Mouse (Mus musculus): ENCODE measurements around the gene Fry. TPM values are rescaled to one million over a fixed set of nuclear protein-coding genes. Genes with fewer than 3 reads are reported as not detected.

Fry gene
- polyA plus RNA-seq, 1 experiment from 2014 or later: 8.6 TPM

DNA sequence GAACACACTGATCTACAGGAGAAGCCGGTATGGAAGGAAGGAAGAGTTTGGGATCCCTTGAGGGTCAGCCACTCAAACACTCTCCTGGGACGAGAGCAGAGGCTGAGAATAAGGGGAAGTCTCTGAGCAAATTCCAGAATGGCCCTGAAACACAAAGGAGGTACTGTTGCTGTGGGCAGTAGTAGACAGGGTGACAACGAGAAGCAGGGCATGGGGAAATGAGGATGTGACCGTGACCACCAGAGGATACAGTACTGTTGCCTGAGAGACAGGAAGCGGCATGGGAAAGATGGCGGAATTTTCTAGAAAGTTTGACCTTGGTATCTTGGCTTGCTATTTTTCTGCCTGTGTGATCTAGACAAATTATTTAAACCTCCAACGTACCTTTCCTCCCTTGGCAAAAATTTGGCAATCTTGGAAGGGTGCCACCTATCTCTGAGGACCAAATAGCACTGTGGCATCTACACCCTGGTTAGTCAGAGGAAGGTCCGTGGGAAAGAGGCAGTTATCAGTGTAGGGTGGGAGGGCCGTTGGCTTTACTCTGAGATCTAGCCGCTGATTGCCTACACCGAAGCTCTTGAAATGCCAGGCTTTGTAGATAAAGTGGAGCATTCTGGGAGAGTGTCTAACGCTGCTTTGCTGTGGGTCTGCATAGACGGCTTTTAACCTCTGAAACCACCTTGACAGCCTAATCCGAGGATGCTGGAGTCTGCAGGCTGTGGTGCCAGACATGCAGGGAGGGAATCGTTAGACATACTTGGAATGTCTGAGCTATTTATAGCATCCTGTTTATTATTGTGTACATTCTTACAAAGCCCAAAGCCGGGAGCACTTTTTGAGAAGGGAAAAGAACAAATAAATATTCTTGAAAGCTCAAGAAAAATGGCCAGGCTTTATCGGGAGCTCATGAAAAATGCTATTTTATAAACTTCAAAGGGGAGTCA is 266.1 kb downstream of the Fry start:
- Histone ChIP-seq H3K27ac (no peak overlapping the region), H3K4me3 (replicated peaks) (no peak overlapping the region), H3K4me2 (no peak overlapping the region), H3K4me1 (0 out of 2 replicates have a peak, but pooled peaks cover 2% of the 10 kb centered on the region), H3K9ac (no peak overlapping the region), H3K36me3 (no peaks in the 10 kb centered on the region), H3K27me3 (replicated peaks) (no peaks in the 10 kb centered on the region), H3K9me3 (no peaks in the 10 kb centered on the region)
- ATAC-seq (ENCODE audit: insufficient read depth, low FRiP score, low read depth): peak; percentile 43; the same call in 1 of the 2 replicates
- WGBS: 39% methylated on average over 17 of the region's 17 CpGs

- 61% methylated on average over 7 of the region's 7 CpGs for WGBS
- Histone ChIP-seq H3K9me3 (no peaks in the 10 kb centered on the region), H3K36me3 (no peaks in the 10 kb centered on the region), H3K4me2 (no peak overlapping the region), H3K4me1 (0 out of 2 replicates have a peak, but pooled peaks cover 2% of the 10 kb centered on the region), H3K27ac (no peak overlapping the region), H3K9ac (no peak overlapping the region), H3K4me3 (replicated peaks) (no peak overlapping the region), H3K27me3 (replicated peaks) (no peaks in the 10 kb centered on the region)
- ATAC-seq (ENCODE audit: insufficient read depth, low FRiP score, low read depth): no peak
Measured at GRCm38 (mm10) chr5:150385224-150385623, 266.8 kb downstream of the Fry start.

DNA sequence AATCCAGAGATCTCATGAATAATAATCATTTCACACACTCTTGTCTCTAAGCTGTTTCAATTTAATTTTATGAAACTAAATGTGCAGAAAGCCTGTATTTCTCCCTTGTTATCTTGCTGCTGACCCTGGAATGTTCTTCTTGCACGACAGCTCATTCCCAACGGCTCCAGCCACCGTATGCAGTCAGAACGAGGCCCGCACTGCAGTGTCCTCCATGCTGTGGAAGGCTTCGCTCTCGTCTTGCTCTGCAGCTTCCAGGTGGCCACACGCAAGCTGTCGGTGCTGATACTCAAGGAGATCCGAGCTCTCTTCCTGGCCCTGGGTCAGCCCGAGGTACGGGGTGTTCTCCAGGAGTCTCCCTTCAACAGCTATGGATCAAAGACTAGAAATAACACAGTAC is 270.2 kb downstream of the Fry start:
- Histone ChIP-seq H3K4me3 (replicated peaks) (no peak overlapping the region), H3K36me3 (peaks cover 2% of the 10 kb centered on the region; the same call in 1 of the 2 replicates), H3K9me3 (no peaks in the 10 kb centered on the region), H3K27ac (no peak overlapping the region), H3K4me1 (0 out of 2 replicates have a peak, but pooled peaks cover 2% of the 10 kb centered on the region), H3K27me3 (replicated peaks) (no peaks in the 10 kb centered on the region), H3K4me2 (no peak overlapping the region), H3K9ac (no peak overlapping the region)
- no peak for ATAC-seq (ENCODE audit: insufficient read depth, low FRiP score, low read depth)
- WGBS: 83% methylated on average over 12 of the region's 12 CpGs

DNA sequence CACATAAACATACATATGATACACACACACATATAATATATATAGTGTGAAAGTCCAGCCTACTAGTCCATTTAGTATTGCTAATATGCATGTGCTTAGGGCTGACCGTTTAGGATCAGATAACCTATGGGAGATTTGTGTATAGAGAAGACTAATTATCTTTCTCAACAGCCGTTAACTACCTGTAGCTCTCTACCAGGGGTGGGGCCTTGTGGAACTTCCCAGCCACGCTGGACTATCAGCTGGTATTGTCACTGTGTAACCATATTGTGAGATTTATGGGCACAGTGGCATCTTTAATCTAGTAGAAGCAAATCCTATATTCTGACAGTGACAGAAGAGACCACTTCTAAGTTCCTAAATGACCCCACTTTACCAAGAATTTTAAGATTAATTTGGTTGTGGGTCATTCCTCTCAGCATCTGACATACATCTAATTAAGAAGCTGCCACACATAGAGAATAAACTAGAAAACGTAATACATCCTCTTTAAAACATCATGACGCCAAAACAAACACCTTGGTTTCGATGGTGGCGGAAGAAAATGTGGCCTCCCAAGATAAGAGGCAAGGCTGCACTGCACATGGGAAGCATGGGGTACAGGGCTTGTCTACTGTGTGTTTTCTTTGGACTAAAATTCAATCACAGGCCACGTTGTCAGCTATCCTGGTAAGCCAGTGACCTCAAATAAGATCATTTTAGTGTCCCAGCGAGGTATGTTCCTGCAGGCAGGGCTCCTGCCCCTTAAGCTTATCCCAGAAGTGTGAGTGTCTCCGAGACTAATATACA is 271.3 kb downstream of the Fry start:
- Histone ChIP-seq H3K4me2 (no peak overlapping the region), H3K27me3 (replicated peaks) (no peaks in the 10 kb centered on the region), H3K27ac (no peak overlapping the region), H3K36me3 (peaks cover 11% of the 10 kb centered on the region), H3K9me3 (no peaks in the 10 kb centered on the region), H3K4me1 (no peaks in the 10 kb centered on the region), H3K4me3 (replicated peaks) (no peak overlapping the region), H3K9ac (no peak overlapping the region)
- WGBS: 50% methylated on average over 10 of the region's 10 CpGs
- ATAC-seq (ENCODE audit: insufficient read depth, low FRiP score, low read depth): no peak

DNA sequence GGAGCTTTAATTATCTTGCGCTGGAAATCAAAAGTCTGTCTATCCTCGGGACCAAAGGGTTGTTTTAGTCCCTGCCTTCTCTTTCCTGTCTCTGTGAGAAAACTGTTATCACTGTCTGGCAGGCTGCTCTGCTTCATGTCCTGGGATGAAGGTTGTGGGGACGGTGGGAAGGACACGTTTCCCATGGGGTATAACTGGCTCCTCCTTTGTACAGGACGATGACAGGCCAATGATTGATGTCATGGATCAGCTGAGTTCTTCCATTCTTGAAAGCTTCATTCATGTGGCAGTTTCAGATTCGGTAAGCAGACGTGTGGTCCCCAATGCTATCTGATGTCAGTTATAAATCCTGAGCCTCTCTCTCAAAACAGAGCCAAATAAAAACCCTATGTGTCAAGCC is 272.0 kb downstream of the Fry start:
- 36% methylated on average over 7 of the region's 7 CpGs for WGBS
- no peak overlapping the region for H3K4me2 ChIP-seq
- no peaks in the 10 kb centered on the region for H3K27me3 ChIP-seq (replicated peaks)
- peaks cover 14% of the 10 kb centered on the region for H3K36me3 ChIP-seq
- H3K4me3 ChIP-seq (replicated peaks): no peak overlapping the region
- H3K9ac ChIP-seq: no peak overlapping the region
- no peak for ATAC-seq (ENCODE audit: insufficient read depth, low FRiP score, low read depth)
- H3K4me1 ChIP-seq: no peaks in the 10 kb centered on the region
- no peaks in the 10 kb centered on the region for H3K9me3 ChIP-seq
- H3K27ac ChIP-seq: no peak overlapping the region

DNA sequence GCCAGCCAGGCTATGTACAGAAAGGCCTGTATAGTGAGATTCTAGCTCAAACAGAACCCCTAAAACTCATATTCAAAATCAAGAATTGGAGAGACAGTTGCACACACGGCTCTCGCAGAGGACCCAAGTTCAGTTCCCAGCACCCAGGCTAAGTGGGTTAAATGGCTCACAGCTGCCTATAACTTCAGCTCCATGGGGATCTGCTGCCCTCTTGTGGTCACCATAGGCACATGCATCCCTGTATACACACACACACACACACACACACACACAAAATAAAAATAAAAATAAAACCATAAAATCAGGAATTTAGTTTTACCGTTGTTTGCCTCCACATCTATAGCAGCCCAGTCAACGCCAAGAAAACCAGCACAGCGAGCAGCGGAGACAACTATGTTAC is 276.2 kb downstream of the Fry start:
- 94% methylated on average over 6 of the region's 6 CpGs for WGBS
- no peaks in the 10 kb centered on the region for H3K27me3 ChIP-seq (replicated peaks)
- H3K9me3 ChIP-seq: no peaks in the 10 kb centered on the region
- H3K4me2 ChIP-seq: no peak overlapping the region
- H3K4me1 ChIP-seq: no peaks in the 10 kb centered on the region
- no peak overlapping the region for H3K27ac ChIP-seq
- H3K9ac ChIP-seq: no peak overlapping the region
- no peak for ATAC-seq (ENCODE audit: insufficient read depth, low FRiP score, low read depth)
- H3K4me3 ChIP-seq (replicated peaks): no peak overlapping the region
- H3K36me3 ChIP-seq: peaks cover 14% of the 10 kb centered on the region

- H3K4me2 ChIP-seq: no peak overlapping the region
- H3K27ac ChIP-seq: no peak overlapping the region
- H3K27me3 ChIP-seq (replicated peaks): no peaks in the 10 kb centered on the region
- no peak overlapping the region for H3K9ac ChIP-seq
- peaks cover 9% of the 10 kb centered on the region; the same call in 1 of the 2 replicates for H3K36me3 ChIP-seq
- H3K9me3 ChIP-seq: no peaks in the 10 kb centered on the region
- WGBS: 34% methylated on average over 13 of the region's 13 CpGs
- H3K4me1 ChIP-seq: no peaks in the 10 kb centered on the region
- no peak overlapping the region for H3K4me3 ChIP-seq (replicated peaks)
- ATAC-seq (ENCODE audit: insufficient read depth, low FRiP score, low read depth): no peak
Measured at GRCm38 (mm10) chr5:150402832-150403447, 284.5 kb downstream of the Fry start.

GRCm38 (mm10) chr5:150404867-150405266 is 286.4 kb downstream of the Fry start:
- no peak for ATAC-seq (ENCODE audit: insufficient read depth, low FRiP score, low read depth)
- Histone ChIP-seq H3K4me3 (replicated peaks) (no peak overlapping the region), H3K27me3 (replicated peaks) (no peaks in the 10 kb centered on the region), H3K9me3 (no peaks in the 10 kb centered on the region), H3K4me2 (no peak overlapping the region), H3K27ac (no peak overlapping the region), H3K4me1 (0 out of 2 replicates have a peak, but pooled peaks cover 9% of the 10 kb centered on the region), H3K9ac (no peak overlapping the region), H3K36me3 (peaks cover 9% of the 10 kb centered on the region; the same call in 1 of the 2 replicates)
- 76% methylated on average over 8 of the region's 8 CpGs for WGBS

DNA sequence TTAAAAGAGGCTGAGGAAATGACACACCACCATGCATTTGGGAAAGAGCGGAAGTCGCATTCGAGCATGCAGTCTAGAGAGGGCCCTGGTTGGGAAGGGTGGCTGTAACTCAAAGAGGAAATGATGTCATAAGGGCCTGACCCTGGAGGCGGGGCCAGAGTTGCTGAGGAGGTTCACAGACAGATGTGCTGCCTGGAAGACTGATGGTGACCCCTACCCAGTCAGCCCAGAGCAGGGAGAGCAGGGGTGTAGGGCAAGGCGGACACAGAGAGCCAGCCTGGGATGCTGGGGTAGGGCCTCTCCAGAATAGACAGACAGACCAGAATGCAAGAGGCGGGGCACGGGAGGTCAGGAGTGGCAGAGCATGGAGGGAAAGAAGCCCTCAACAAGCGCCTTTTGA is 290.5 kb downstream of the Fry start:
- H3K4me3 ChIP-seq (replicated peaks): no peak overlapping the region
- no peaks in the 10 kb centered on the region for H3K36me3 ChIP-seq
- no peak for ATAC-seq (ENCODE audit: insufficient read depth, low FRiP score, low read depth)
- 0 out of 2 replicates have a peak, but pooled peaks cover 9% of the 10 kb centered on the region for H3K4me1 ChIP-seq
- no peaks in the 10 kb centered on the region for H3K27me3 ChIP-seq (replicated peaks)
- no peak overlapping the region for H3K9ac ChIP-seq
- 75% methylated on average over 8 of the region's 8 CpGs for WGBS
- no peak overlapping the region for H3K27ac ChIP-seq
- no peak overlapping the region for H3K4me2 ChIP-seq
- no peaks in the 10 kb centered on the region for H3K9me3 ChIP-seq

DNA sequence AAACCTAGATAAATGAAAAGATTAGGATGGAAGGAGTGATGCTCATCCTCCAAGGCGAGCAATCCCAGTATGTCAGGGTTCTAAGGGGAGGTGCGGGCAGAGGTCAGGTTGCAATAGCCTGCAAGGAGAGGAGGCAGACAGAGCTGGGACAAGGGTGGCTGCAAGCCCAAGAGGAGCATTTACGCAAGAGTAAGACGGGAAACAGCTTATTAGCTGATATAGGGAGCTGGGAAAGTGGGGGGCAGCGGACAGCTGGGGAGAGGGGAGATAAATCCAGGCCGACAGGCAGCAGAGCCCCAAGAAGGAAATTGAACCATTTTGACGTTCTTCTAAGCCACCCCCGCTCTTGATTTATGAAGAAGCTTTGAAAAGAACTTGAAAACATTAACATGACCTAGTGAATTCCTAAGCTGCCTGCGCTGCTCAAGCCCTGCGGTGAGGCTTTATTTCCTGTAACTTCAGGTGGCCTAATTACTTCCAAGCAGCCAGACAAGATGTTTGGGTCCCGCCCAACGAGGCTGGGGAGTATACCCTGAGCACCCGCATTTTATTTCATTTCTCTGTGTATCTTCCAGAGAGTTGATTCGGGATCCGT is 291.1 kb downstream of the Fry start:
- no peak overlapping the region for H3K4me3 ChIP-seq (replicated peaks)
- 0 out of 2 replicates have a peak, but pooled peaks cover 9% of the 10 kb centered on the region for H3K4me1 ChIP-seq
- no peaks in the 10 kb centered on the region for H3K27me3 ChIP-seq (replicated peaks)
- ATAC-seq (ENCODE audit: insufficient read depth, low FRiP score, low read depth): no peak
- H3K9me3 ChIP-seq: no peaks in the 10 kb centered on the region
- no peak overlapping the region for H3K4me2 ChIP-seq
- peaks cover 2% of the 10 kb centered on the region for H3K36me3 ChIP-seq
- H3K27ac ChIP-seq: no peak overlapping the region
- WGBS: 25% methylated on average over 15 of the region's 15 CpGs
- H3K9ac ChIP-seq: no peak overlapping the region

DNA sequence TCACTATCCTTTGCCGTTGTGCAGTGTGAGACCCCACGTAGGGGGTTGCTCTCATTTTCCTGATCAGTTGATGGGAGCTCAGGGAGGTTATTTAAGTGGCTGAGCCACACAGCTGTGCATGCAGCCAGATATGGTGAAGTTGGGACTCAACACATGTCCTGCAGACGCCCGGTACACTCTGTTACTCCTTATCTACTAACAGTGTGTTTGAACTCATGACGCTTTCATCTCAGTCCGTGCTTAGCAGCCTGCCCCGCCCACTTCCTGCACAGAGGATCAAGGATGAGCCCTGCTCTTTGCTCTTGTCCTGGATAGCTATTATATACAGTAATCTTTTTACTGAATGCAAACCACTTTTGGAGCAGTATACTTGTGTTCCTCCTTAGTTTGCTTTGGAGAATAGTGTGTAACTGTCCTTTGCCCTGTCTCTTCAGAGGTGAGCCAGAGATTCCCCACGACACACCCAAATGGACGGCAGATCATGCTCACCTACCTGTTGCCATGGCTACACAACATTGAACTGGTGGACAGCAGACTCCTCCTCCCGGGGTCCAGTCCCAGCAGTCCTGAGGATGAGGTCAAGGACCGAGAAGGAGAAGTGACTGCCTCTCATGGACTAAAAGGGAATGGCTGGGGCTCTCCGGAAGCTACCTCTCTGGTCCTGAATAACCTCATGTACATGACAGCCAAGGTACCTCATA is 294.5 kb downstream of the Fry start:
- Histone ChIP-seq H3K27ac (no peak overlapping the region), H3K4me1 (0 out of 2 replicates have a peak, but pooled peaks cover 9% of the 10 kb centered on the region), H3K9ac (no peak overlapping the region), H3K4me3 (replicated peaks) (no peak overlapping the region), H3K27me3 (replicated peaks) (no peaks in the 10 kb centered on the region), H3K4me2 (no peak overlapping the region), H3K36me3 (peaks cover 12% of the 10 kb centered on the region), H3K9me3 (no peaks in the 10 kb centered on the region)
- no peak for ATAC-seq (ENCODE audit: insufficient read depth, low FRiP score, low read depth)
- WGBS: 72% methylated on average over 12 of the region's 12 CpGs

Measured in stomach, embryonic 15.5 days (tissue).